Mouse (Mus musculus): ENCODE measurements around the gene Btg4.

- TF ChIP-seq HCFC1 (IDR thresholded peaks at IDR 0.05; ENCODE audit: borderline replicate concordance, insufficient read depth, low read length), result no peak
- TF ChIP-seq ZC3H11A (IDR thresholded peaks at IDR 0.05; ENCODE audit: borderline replicate concordance, low read depth, low read length), result no peak
Observed at GRCm38 (mm10) chr9:51021123-51021795, 39.4 kb upstream of the Btg4 start.
